Mouse (Mus musculus) 3T3-L1 (cell line): ENCODE data around the gene Snai1.

Experiments
- DNase-seq: peaks from one replicate; pipeline ENCODE4 v3.0.0-alpha.2; 2015; ENCODE audit warnings: low read depth, low spot score

Gene Snai1

DNA sequence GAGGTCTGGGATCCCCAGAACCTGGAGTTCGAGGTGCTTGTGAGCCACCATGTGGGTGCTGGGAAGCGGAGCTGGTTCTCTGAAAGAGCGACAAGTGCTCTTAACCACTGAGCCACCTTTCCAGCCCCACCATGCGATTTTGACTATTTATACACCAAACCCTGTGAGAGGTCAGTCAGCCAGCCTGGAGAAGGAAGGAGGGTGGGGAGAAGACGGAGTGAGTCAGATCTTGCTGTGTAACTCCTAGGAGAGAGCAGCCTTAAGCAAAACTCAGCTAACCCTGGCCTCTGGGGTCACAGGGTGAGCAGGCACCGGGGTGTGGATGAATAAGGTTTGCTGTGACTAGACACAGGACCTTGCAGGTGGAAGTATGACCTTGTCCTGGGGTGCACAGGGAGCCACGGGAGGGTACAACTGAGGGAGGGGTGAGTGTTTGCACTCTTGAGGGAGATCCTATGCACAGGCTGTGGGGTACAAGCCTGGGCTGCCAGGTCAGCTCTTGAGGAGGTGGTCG lies 12.4 kb downstream of the Snai1 start:
- peak; percentile 69 for DNase-seq

DNA sequence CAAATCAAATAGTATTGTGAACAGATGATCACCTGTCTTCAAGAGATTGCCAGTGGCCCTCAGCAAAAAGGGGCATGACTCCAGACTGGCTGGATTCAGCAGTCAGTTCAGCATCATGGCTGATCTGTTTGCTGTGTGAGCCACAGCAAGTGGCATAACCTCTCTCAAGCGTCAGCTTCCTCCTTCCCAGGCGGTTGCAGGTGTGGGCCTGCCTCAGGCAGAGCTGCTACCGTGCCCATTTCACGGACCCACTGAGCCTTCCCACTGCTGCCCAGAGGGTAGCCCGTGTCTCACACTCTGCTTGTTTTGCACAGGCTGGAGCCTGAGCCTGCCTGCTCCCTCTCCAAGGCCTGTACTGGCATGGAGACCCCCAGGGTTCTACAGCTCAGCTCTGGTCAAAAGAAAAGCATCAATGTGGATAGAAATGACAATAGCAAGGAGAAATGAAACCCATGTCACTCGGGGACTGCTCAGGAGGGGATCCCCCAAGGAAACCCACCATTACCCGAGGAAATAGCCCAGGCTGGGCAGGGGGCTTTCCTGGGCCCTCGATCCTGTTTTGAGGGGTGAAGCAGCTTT lies 13.4 kb downstream of the Snai1 start:
- DNase-seq, result no peak

DNA sequence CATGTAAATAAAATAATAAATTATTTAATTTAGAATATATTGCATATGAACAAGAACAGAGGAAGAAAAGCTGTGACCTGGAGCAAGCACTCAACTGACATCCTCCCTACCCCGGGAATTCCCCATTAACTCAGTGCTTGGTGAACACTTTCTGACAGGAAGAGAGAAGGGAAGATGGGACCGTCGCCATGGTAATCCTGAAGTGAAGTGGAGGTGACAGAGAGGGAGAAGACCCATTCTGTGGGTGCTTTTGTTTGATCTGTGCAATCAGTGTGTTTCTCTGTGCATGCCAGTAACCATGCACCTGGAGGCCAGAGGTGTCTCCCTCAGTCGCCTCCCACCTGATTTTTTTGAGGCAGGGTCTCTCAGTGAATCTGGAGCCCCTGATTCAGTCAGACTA lies 14.3 kb downstream of the Snai1 start:
- DNase-seq, result peak; percentile 77

DNA sequence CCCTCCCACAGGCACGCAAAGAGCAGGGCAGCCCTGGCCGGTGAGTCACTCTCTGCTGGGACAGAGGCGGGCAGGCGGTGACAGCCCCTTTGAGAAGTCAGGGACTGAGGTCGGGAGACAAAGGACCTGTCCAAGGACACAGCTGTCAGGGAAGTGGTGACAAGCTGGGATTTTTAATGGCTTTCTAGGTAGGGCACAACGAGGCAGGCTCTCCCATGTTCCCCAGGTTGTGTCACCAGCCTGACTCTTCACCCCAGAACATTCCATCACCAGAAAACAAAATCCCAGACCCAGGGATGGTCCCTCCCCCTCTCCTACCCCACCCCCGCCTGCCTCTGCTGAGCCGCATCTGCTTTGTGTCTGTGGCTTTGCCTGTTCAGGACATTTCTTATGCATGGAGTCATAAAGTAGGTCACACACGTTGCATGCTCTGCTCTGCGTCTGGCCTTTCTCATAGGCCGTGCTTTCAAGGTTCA lies 15.0 kb downstream of the Snai1 start:
- peak; percentile 89 for DNase-seq

DNA sequence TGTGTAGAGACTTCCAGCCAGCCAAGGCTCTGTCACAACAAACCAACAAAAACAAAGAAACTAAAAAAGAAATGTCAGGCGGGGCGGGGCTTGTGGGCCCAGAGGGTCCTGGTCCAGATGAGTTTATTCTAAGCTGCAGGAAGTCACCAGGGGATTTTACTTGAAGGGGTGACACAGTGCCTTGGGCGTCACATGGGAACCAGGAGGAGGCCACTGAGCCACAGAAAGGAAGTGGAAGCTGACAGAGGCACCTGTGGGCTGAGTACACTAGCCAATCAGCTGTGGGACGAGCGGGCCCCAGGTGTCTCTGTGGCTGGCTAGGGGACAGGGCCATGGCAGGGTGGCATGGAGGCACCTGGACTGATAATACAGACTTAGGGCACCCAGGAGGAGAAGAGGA lies 17.8 kb downstream of the Snai1 start:
- DNase-seq, result no peak

DNA sequence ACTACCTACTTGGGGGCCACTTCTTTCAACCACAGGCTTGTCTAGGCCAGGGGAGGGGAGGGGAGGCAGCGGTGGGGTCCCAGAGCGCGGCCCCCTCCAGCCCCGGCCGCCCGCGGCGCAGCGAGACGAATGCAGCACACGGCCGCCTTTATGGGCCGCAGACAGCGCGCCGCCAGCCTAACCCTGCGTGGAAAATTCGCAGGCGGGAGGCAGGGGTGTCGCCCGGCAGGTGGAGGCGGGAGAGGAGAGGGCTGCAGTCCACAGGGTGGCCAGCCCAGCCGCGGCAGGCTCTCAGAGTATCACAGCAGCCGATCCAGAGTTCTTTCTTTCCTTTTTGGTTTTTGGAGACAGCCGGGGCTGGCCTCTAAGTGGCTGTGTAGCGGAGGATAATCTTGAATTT lies 21.4 kb downstream of the Snai1 start:
- no peak for DNase-seq

DNA sequence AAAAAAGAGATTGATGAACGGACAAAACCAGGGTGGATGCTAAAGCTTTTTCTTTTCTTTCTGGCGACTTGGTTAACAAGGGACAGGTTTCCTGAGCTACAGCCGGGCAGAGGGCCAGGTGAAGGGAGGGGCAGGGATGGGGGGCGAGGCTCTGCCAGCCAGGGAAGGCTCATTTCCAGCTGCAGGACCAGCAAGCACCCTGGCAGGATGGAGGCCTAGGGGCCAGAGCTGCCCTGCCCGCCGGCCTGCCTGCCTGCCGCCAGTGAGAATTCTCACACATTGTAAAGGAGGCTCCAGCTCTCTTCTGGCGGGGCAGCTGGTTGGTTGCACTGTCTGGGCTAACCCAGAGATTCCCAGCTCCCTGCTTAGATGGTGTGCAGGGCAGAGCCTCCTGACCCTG lies 24.1 kb downstream of the Snai1 start:
- peak; percentile 65 for DNase-seq

DNA sequence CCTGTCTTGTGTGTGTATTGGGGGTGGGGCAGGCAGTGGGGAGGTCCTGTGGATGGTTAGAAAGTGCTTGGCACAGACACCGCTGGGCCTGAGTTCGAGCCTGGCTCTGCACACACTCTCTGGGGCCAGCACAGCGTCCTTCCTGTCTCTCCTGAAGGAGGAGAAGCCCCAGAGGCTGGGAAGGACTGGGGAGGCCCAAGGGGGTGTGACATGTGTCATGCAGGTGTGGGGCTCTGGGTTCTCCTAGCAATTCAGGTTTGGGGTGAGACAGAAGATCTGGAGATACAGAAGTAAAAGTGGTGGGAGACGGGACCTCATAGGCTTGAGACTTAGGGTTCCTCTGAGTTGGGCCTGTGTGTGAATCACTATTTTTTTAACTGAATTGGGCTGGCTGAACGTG lies 25.0 kb downstream of the Snai1 start:
- no peak for DNase-seq

DNA sequence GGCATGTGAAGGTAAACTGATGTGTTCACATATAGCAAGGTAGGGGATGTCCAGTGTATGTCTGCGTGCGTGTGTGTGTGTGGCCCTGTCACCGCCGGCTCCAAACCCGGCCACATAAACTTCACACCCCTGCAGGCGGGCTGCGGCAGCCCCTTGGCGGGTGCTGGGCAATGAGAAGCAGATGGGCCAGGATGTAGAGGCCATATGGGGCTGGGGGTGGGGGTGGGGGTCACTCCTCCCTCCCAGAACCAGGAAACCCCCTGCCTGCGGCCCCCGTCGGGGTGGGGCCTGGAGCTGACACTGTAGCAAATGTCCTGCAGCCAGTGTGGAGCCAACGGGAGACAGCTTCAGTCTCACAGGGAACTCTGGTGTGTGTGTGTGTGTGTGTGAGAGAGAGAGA lies 25.7 kb downstream of the Snai1 start:
- no peak for DNase-seq

DNA sequence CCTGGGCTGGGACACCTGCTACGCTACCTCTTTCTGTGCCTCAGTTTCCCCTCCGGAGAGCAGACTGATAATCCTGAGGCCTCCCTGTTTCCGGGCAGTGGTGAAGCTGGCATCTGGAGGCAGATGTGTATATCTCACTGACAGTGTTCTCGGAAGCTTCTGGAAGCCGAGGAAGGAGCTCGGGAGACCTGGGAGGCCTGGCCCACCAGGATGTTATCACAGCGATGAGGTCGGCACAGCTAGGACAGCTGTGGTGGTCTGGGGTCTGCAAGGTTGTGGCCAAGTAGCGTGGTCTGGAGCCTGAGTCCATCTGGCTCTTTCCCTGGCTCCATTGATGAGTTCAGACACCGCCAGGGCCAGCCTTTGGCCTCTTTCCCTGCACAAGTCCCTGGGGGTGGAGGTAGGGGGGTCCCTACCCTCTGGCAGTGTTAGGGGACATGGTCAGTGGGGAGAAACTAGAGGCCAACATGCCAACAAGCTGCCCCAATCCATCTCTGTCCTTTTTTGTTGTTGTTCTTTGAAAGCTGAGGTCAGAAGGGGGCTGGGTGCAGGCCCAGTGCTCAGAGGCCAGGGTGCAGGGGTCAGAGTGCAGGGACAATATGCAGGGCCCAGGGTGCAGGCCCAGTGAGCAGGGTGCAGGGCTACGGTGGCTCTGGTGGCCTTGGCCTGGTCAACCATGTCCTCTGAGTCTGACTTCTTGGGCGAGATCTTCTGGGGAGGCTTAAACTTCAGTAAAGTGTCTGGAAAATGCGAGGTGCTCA lies 26.7 kb downstream of the Snai1 start:
- no peak for DNase-seq

DNA sequence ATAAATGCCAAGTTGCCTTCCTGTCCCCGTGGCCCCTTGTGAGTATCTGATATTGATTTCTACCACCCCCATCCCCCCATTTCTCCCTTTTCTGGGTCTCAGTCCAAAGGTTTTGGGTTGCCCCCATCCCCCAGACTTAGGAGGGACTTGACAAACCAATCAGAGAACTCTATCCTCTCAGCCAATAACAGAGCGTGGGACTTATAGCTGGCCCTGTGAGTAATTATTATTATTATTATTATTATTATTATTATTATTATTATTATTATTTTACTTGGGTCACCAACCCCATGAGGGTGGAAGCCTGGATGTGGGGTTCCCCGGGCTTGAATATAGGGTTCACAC lies 27.3 kb downstream of the Snai1 start:
- DNase-seq, result no peak

DNA sequence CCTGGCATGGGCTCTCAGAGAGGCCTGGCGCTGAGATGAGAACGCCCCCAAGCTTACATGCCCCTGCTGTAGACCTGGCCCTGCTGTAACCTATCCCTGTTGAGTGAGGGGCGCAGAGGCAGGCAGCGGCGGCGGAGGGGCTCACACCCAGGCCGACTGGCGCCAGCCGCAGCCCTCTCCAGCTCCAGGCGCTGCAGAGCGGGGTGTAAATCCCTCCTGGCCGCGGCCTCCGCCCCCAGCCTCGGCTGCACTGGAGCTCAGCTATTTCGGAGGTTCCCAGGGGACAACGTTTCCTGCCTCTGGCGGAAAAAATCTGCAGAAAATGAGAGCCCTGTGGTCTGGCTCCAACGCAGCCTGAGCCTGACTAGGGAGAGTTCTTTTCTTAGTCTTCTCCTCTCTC lies 27.7 kb downstream of the Snai1 start:
- DNase-seq, result peak; percentile 96

DNA sequence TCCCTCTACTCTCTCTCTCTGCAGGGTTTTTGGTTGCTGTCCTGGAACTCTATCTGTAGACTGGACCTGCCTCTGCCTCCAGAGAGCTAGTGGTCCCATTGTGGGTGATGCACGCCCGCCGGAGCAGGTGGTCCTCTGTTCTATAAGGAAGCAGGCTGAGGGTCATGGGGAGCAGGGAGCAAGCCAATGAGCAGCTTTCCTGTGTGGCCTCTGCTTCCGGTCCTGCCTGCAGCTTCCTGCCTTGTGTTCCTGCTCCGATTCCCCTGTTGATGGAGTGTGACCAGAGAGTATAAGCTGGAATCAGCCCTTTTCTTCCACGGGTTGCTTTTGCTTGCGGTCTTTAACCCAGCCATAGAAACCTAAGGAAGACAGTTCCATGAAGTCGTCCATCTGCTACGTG lies 30.1 kb downstream of the Snai1 start:
- DNase-seq, result no peak

DNA sequence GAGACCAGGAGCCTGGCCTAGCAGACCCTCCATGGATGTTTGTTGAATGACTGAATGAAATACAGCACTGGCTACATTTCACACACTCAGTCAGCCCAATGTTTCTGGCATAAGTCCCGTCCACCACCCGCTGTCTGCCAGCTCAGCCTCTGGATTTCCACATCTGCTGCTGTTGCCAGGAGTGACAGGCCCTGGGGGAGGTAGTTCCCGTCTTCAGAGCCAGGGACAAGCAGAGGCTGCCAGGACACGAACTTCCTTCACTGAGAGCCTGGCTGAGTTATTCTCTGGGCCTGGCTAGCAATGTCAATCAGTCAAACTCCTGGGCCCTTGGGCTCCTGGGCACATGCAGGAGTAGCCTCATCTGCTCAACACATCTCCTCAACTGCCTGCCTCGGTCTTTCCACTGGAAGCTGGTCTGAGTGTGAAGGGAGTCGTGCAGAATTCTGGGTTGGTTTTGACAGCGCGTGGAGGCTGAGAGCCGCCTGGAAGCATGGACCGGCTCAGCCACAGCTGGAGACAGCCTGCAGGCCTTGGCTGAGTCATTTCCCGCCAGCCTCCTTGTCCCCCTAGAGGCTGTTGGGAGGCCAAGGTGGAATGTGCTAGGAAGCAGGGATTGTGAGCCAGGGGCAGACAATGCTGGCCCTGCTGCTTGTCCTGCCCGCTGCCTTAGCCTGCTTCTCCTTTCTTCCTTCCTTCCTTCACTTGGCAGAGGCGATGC lies 32.1 kb downstream of the Snai1 start:
- peak; percentile 99 for DNase-seq

DNA sequence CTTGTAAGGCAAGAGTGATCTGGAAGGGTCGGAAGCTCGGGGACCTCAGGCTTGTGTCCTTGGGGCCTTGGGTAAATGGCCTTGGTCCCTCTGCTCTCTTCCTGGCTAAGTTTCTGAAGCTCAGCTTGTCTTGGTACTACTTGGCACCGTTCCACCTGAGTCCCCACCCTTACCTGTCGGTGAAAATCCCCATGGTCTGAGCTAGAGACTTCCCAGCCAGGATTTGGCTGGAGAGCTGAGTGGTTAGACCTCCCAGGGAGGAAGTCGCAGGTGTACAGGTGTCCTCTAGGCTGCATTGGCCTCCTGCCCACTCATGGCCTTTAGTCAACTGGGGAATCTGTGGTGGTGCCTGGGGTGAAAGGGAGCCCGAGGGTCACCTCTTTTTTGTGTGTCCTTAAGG lies 32.8 kb downstream of the Snai1 start:
- DNase-seq, result no peak

DNA sequence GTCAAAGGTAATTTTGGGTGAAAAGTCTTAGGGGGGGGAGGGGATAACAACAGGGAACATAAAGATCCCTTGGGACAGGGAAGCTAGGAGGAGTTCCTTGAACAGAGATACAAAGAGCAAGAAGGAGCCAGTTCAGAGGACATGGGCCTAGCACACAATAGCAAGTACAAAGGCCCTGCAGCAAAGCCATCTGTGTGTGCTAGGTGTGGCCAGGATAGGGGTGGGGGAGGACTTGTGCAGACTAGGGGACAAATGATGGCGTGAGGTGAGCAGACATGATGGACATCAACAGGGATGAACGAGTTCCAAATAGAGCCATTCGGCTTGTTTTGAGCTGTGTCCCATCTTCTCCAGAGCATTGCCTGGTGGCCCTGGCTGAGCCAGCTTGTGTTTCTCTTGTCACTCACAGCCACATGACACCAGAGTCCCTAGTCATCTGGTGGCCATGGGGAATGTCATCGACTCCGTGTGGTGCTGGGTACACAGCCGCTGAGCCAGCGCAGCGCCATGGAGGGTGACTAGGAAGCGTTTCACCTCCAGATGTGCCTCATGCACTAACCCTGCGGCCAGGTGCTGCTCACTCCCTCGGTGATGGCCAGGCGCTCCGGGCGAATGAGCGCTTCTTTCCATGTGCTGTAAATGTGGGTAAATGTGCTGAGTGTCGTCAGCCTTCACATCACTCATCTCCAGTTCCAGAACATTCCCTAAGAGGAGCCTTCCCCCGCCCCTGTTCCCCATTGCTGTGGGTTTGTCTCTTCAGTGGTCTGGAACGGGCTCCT lies 33.6 kb downstream of the Snai1 start:
- no peak for DNase-seq

DNA sequence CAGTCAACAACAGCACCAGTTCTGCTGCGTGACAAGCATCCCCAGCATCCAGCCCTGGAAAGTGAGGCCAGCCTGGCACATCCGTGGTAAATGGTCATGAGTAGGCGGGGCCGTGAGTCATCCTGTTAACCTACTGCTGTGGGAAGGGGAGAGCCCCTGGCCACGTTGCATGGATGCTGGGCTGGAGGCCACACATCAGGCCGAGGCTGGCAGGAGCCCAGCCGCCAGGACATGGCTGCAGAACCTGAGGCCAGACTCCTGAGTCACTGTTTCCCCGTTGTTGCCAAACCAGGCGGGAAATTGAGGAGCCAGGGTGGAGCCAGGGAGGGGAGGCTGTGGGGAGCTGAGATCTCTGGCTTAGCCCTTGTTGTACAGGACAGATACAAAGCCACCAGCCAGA lies 36.8 kb downstream of the Snai1 start:
- DNase-seq, result peak; percentile 99

DNA sequence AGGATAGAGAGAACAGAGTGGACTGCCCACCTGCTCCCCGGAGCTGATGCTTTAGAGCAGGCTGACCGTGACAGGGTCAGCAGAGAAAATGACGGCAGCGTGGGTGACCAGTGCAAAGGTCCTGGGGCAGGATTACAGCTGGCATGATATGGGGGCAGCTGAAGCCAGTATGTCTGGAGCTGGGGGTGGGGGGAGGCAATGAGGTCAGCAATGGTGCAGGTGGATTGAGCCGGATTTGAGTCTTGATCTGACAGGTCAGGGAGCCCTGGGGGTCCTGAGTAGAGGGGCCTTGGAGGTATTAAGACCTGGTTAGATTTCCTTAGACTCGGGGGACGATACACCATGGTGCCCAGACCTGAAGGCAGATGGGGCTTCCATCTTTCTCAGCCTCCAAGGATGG lies 37.6 kb downstream of the Snai1 start:
- no peak for DNase-seq

DNA sequence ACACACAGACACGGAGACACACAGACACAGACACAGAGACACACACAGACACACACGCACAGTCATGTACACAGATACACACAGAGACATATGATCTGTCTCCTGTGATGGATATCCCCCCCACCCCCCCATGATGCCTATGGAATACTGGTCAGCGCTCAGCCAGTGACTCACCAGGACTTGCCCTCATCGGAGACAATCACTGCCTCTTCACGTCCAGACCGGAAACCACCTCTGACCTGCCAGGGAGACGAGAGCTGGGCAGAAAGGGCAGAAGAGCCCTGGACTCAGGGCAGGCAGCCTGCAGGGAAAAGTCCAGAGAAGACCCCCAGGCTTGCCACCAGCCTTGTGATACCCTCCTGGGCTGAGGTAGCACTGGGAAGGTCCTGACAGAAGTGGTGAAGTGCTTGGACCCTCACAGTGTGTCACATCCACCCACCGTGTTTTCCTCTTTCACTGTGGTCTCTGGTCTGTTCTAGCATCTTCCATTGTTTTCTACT lies 38.2 kb downstream of the Snai1 start:
- DNase-seq, result peak; percentile 76

DNA sequence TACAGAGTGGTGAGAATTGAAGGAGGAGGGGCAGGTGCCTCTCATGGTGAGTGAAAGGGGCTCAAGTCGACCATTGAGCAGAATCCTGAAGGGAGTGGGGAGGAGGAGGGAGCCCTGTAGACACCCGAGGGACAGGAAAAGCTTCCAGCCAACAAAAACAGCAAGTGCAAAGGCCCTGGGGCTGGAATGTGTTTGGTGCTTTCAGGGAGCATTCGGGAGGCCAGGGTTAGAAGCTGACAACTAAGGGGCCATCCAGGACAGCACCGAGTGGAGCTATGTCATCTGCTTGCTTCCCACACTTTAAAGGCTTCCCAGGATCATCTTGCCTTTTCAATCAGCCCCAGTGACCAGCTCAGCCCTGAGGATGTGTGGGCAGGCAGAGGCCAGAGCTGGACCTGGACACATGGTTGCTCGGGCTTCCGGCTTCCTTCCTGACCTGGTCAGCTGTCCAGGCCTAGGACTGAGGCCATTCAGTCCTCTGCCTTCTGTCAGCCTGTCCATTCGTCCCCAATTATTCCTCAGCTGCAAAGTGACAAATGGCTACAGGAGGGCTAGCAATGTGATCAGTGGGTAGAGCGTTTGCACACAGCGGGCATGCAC lies 39.3 kb downstream of the Snai1 start:
- DNase-seq, result no peak

DNA sequence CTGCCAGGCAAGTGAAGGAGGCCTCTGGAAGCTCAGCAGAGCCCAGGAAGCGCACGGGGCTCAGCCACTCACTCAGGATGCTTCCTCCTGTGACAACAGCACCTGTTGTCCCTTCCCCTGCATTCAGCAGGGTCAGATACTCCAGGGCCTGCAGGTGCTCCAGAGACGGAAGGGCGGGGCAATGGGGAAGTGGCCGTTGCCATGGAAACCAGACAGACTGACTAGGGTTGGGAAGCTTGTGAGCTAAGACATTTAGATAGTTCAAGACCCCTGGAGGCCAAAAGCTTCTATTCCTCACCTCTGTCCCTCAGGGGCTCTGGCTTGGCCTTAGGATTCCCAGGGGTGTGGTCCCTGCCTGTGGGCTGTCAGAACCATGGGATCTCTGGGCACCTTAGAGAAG lies 40.5 kb downstream of the Snai1 start:
- no peak for DNase-seq
